Mouse (Mus musculus): Measurements from ENCODE around the gene Csk. TPM values are rescaled to one million over a fixed set of nuclear protein-coding genes. Genes with fewer than 3 reads are reported as not detected.

Csk gene
- polyA plus RNA-seq, 1 experiment, result not detected

DNA sequence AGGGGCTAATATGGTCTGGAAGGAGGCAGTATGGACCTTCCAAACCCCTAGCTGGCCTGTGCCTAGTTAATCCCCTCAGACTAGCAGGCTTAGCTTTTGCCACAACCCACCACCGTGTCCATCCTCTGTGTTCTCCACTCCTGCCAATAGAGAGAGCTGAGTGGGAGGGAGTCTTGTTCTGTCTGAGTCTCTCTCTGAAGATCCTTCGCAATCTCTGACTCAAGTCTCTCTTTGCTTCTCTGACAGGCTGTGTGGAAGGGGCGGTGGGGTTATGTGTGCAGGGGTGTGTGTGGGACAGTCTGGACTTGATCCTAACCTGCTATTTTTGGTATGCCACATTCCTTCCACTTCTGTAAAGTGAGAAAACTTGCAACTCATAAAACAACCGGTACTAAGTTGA, 48.6 kb downstream of the Csk start:
- 69% methylated on average over 4 of the region's 4 CpGs for WGBS
- Histone ChIP-seq H3K4me3 (ENCODE audit: insufficient read depth, low read depth, low read length) (no peak overlapping the region), H3K27ac (ENCODE audit: insufficient read depth, low read depth, low read length) (no peak overlapping the region), H3K4me1 (ENCODE audit: control insufficient read depth, insufficient read depth, low read length) (peaks cover 17% of the 10 kb centered on the region)
- TF ChIP-seq POLR2A (IDR thresholded peaks at IDR 0.05; ENCODE audit: insufficient read depth, low read depth, low read length) (no peak), CTCF (IDR thresholded peaks at IDR 0.05; ENCODE audit: insufficient read depth, low read depth, low read length) (no peak)

DNA sequence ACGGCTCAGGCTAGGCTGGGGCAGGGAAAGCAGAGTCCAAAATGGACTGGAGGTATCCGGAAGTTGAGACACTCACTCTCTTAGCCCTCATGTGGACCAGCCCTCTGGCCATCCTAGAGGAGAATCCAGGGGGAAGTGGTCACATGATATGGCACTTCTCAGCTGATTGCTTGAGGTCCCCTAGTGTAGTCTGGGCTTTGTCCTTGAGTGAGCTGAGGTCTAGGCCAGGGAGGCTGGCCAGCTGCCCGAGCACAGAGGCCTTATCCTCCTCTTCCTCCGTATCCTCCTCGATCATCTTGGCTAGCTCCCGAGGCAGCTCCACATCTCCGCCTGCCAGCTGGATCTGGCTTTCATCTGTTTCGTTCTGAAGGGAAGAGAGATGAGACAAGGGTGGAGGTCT, 51.3 kb downstream of the Csk start:
- H3K4me1 ChIP-seq (ENCODE audit: control insufficient read depth, insufficient read depth, low read length), result peaks cover 29% of the 10 kb centered on the region
- H3K4me3 ChIP-seq (ENCODE audit: insufficient read depth, low read depth, low read length), result no peak overlapping the region
- H3K27ac ChIP-seq (ENCODE audit: insufficient read depth, low read depth, low read length), result no peak overlapping the region
- 53% methylated on average over 8 of the region's 8 CpGs for WGBS
- TF ChIP-seq POLR2A (IDR thresholded peaks at IDR 0.05; ENCODE audit: insufficient read depth, low read depth, low read length) (no peak), CTCF (IDR thresholded peaks at IDR 0.05; ENCODE audit: insufficient read depth, low read depth, low read length) (no peak)

DNA sequence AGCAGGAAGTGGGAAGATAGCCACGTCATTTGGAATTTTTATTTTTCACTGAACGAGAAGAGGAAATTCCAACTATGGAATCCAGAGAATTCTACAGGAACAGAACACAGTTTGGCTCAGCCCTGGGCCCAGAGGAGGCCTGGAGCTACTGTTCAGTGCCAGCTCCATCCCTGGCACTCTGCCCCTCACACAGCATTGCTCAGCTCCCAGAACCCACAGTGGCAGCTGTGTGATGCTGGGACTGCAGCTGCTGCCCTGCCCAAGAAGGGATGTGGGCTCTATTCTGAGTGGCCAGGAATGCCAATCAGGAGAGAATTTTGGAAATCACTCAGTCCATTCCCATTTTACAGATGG, 52.1 kb downstream of the Csk start:
- H3K4me1 ChIP-seq (ENCODE audit: control insufficient read depth, insufficient read depth, low read length), result peaks cover 27% of the 10 kb centered on the region
- H3K4me3 ChIP-seq (ENCODE audit: insufficient read depth, low read depth, low read length), result no peak overlapping the region
- TF ChIP-seq POLR2A (IDR thresholded peaks at IDR 0.05; ENCODE audit: insufficient read depth, low read depth, low read length) (no peak), CTCF (IDR thresholded peaks at IDR 0.05; ENCODE audit: insufficient read depth, low read depth, low read length) (no peak)
- no peak overlapping the region; the same call in 1 of the 2 replicates for H3K27ac ChIP-seq (ENCODE audit: insufficient read depth, low read depth, low read length)
- WGBS, result 68% methylated on average over 2 of the region's 2 CpGs

DNA sequence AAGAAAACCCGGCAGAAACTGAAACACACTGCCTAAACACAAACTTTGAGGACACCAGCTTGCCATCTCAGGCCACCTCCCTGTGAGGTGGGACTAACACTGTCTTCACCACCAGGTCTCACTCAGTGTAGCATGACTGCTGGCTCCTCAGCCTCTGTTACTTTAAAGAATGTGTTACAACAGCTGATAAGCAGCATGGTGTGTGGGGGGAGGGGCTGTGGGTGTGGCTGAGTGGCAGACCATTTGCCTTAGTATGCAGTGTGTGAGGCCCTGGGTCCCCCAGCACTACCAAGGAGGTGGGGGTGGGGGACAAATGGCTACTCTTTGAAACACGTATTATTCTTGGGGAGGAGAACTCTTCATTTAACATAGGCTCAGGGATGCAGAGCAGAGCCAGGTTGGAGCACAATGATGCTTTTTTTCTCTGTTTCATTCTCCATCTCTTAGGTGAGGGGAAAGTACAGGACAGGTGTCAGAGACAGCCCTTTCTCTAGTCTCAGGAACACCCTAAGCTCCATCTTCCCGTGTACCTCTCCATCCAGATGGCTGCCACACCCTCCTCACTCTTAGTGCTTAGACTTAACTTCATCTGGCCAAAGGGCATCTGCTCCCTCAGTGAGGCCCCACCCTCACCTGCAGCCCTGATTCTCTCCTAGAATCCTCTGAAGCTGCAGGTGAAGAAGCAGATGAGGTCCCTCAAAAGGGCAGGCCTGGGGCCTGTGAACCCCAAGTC, 52.6 kb downstream of the Csk start:
- Histone ChIP-seq H3K4me1 (ENCODE audit: control insufficient read depth, insufficient read depth, low read length) (peaks cover 22% of the 10 kb centered on the region), H3K27ac (ENCODE audit: insufficient read depth, low read depth, low read length) (no peak overlapping the region; the same call in 1 of the 2 replicates), H3K4me3 (ENCODE audit: insufficient read depth, low read depth, low read length) (no peak overlapping the region)
- WGBS, result 59% methylated on average over 3 of the region's 3 CpGs
- TF ChIP-seq CTCF (IDR thresholded peaks at IDR 0.05; ENCODE audit: insufficient read depth, low read depth, low read length), result no peak
- TF ChIP-seq POLR2A (IDR thresholded peaks at IDR 0.05; ENCODE audit: insufficient read depth, low read depth, low read length), result no peak

DNA sequence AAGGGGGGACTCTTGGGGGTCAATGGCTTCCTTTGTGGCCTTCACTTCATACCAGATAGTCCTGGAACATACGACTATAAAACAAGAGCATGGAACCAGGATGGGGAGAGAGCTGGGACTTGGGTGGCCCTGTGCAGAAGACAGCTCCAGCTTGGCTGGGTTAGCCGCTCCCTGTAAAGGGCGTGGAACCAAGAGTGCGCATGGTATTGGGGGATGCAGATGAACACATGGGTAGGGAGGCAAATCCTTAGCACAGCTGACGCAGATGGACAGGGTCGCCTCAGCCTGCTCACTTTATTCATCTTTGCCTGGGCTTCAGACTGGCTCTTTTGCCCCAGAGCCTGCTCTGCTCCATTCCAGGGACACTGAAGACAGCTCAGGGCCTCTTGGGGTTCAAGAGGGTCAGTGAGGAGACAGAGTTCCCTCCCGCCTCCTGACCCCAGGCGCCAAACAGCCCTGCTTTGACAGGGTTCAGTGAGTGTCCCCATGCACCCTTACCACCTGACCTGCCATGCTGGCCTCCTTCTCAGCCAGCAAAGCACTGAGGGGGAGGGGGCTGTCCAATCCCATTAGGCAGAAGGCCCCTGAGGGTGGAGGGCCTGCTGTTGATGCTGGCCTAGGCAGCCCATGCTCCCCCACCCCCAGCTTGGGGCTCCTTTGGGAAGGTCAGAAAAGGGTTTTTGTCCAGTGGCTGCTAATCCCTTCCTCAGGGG, 54.4 kb downstream of the Csk start:
- H3K4me3 ChIP-seq (ENCODE audit: insufficient read depth, low read depth, low read length), result no peak overlapping the region
- peaks cover 22% of the 10 kb centered on the region for H3K4me1 ChIP-seq (ENCODE audit: control insufficient read depth, insufficient read depth, low read length)
- 79% methylated on average over 8 of the region's 8 CpGs for WGBS
- TF ChIP-seq POLR2A (IDR thresholded peaks at IDR 0.05; ENCODE audit: insufficient read depth, low read depth, low read length), result no peak
- no peak for TF ChIP-seq CTCF (IDR thresholded peaks at IDR 0.05; ENCODE audit: insufficient read depth, low read depth, low read length)
- no peak overlapping the region for H3K27ac ChIP-seq (ENCODE audit: insufficient read depth, low read depth, low read length)

DNA sequence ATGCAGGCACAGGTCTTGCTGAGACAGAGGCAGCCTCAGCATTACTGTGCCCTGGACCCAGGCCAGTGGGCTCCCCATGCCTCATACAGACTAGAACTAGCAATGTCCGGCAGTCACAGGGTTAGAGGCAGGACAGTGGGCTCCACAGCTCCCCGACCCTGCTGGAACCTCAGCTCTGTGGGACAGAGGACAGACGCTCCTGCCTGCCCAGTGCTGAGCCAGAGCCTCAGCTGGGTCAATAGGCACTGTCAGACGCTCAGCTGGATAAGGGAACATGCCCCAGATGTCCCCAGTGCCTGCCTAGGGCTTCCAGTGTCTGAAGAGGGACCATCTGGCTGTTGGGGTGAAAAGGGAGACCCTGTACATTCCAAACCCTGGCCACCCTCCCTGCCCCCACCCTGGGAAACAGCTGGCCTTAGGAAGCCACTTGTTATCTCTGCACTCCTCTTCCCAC, 55.5 kb downstream of the Csk start:
- no peak overlapping the region for H3K27ac ChIP-seq (ENCODE audit: insufficient read depth, low read depth, low read length)
- 56% methylated on average over 4 of the region's 4 CpGs for WGBS
- H3K4me1 ChIP-seq (ENCODE audit: control insufficient read depth, insufficient read depth, low read length), result peaks cover 22% of the 10 kb centered on the region
- no peak for TF ChIP-seq CTCF (IDR thresholded peaks at IDR 0.05; ENCODE audit: insufficient read depth, low read depth, low read length)
- no peak for TF ChIP-seq POLR2A (IDR thresholded peaks at IDR 0.05; ENCODE audit: insufficient read depth, low read depth, low read length)
- H3K4me3 ChIP-seq (ENCODE audit: insufficient read depth, low read depth, low read length), result no peak overlapping the region

DNA sequence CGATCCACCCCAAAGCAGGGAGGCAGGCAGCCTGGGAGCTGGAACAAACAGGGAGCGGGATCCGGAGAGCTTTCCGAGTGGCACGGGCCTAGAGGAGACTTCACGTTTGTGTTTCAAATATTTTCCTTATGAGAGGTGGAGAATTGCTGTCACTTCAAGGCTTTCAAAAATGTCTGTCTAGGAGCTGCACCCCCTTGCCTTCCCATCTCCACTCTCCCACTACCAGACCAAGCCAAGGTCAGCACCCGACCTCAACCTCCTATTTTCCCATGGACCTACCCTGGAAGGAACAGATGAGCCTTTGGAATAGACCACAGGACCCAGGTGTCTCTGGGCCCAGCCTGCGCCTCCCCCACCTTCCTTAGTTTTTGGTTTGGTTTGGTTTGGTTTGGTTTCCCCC, 56.2 kb downstream of the Csk start:
- Histone ChIP-seq H3K27ac (ENCODE audit: insufficient read depth, low read depth, low read length) (no peak overlapping the region), H3K4me1 (ENCODE audit: control insufficient read depth, insufficient read depth, low read length) (peaks cover 20% of the 10 kb centered on the region), H3K4me3 (ENCODE audit: insufficient read depth, low read depth, low read length) (no peak overlapping the region)
- TF ChIP-seq CTCF (IDR thresholded peaks at IDR 0.05; ENCODE audit: insufficient read depth, low read depth, low read length) (no peak), POLR2A (IDR thresholded peaks at IDR 0.05; ENCODE audit: insufficient read depth, low read depth, low read length) (no peak)
- 91% methylated on average over 8 of the region's 8 CpGs for WGBS

DNA sequence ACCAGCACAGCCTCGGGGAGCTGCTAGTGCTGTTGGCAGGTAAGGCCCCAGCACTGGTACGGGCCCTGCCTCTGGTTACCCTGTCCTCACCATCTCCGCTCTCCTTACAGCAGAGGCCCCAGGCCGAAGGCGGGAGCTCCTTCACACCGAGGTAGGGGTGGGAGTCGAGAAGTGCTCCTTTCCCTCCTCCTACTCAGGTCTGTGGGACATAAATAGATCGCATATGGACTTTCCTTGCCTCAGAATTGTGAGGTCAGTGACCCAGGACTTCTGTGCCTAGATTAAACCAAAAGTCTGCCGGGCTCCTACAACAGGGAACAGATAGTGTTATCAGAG, 59.3 kb downstream of the Csk start:
- no peak for TF ChIP-seq CTCF (IDR thresholded peaks at IDR 0.05; ENCODE audit: insufficient read depth, low read depth, low read length)
- no peak for TF ChIP-seq POLR2A (IDR thresholded peaks at IDR 0.05; ENCODE audit: insufficient read depth, low read depth, low read length)
- Histone ChIP-seq H3K4me1 (ENCODE audit: control insufficient read depth, insufficient read depth, low read length) (peaks cover 16% of the 10 kb centered on the region), H3K27ac (ENCODE audit: insufficient read depth, low read depth, low read length) (no peak overlapping the region), H3K4me3 (ENCODE audit: insufficient read depth, low read depth, low read length) (no peak overlapping the region)
- 85% methylated on average over 9 of the region's 9 CpGs for WGBS

DNA sequence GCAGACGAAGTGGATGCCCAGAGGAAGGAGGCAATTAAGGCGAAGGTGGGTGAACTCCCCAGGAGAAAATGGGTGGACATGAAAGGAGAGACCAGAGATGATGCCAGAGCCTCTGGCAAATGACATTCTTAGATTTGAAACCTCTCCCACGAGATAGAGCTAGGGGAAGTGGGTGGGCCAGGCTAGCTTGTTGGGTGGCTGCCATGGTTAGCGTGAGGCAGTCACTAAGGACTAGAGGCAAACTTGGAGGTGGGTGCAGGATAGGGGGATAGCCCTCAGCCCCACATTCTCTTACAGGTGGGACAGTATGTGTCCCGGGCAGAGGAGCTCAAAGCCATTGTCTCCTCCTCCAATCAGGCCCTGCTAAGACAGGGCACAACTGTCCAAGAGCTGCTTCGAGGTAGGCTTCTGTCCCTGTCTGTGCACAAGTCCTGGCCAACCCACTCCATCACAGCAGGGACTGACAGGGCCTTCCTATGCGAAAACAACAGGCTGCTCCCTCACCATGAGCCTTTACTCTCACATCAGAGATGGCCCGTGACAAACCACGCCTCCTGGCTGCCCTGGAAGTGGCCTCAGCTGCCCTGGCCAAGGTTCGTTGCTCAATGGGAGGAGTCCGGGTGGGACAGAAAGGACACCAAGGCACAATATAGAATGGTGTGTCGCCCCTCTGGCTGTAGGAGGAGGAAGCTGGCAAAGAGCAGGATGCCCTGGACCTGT, 59.8 kb downstream of the Csk start:
- no peak overlapping the region for H3K27ac ChIP-seq (ENCODE audit: insufficient read depth, low read depth, low read length)
- TF ChIP-seq POLR2A (IDR thresholded peaks at IDR 0.05; ENCODE audit: insufficient read depth, low read depth, low read length) (no peak), CTCF (IDR thresholded peaks at IDR 0.05; ENCODE audit: insufficient read depth, low read depth, low read length) (no peak)
- 74% methylated on average over 12 of the region's 12 CpGs for WGBS
- H3K4me3 ChIP-seq (ENCODE audit: insufficient read depth, low read depth, low read length), result no peak overlapping the region
- H3K4me1 ChIP-seq (ENCODE audit: control insufficient read depth, insufficient read depth, low read length), result peaks cover 14% of the 10 kb centered on the region
